ENCODE assay signal across 40 mouse cellular contexts in genomic region chr6:85978736-85979135, GRCm38 (mm10). TPM values are rescaled to one million over a fixed set of nuclear protein-coding genes. Genes with fewer than 3 reads are reported as not detected.
"Had no signal": no experiment of that assay in that cellular context is flagged by ENCODE, and none has a peak within 500 bp of the region (broad histone marks: within the 10 kb centered on the region; RNA-seq: fewer than 3 reads in every experiment).

No protein-coding gene starts in this region.

RNA-seq across cellular contexts. Expression of gene Figla, which starts 37.2 kb away (rescaled TPM):
- total RNA-seq: left cerebral cortex, postnatal 10 days; left cerebral cortex, postnatal 14 days; left cerebral cortex, postnatal 25 days; left cerebral cortex, postnatal 36 days; left cerebral cortex, postnatal 4 days; liver, adult 2 months; megakaryocyte progenitor cell, adult 5-6 weeks; megakaryocyte, adult 5-6 weeks; megakaryocyte-erythroid progenitor cell, adult 5-6 weeks; midbrain, postnatal 0 days; monocyte, adult 5-6 weeks had no signal
- polyA plus RNA-seq: limb, embryonic 10.5 days; limb, embryonic 11.5 days; limb, embryonic 12.5 days; limb, embryonic 13.5 days; limb, embryonic 14.5 days; limb, embryonic 15.5 days; liver, adult 2 months; liver, embryonic 11.5 days; liver, embryonic 12.5 days; liver, embryonic 13.5 days; liver, embryonic 14.5 days; liver, embryonic 15.5 days; liver, embryonic 16.5 days; liver, postnatal 0 days; lung, adult 2 months; lung, embryonic 14.5 days; lung, embryonic 15.5 days; lung, embryonic 16.5 days; lung, postnatal 0 days; macrophage; midbrain, embryonic 10.5 days; midbrain, embryonic 11.5 days; midbrain, embryonic 12.5 days; midbrain, embryonic 13.5 days; midbrain, embryonic 14.5 days; midbrain, embryonic 15.5 days; midbrain, embryonic 16.5 days; midbrain, postnatal 0 days; myocyte; neural tube, embryonic 11.5 days; neural tube, embryonic 12.5 days had no signal

RNA-seq across cellular contexts. Expression of gene Add2, which starts 49.7 kb away (rescaled TPM):
- total RNA-seq: monocyte, adult 5-6 weeks had no signal
- polyA plus RNA-seq: liver, adult 2 months; macrophage had no signal
